8 mouse cellular contexts compared by ENCODE assay signal in the genomic region with DNA sequence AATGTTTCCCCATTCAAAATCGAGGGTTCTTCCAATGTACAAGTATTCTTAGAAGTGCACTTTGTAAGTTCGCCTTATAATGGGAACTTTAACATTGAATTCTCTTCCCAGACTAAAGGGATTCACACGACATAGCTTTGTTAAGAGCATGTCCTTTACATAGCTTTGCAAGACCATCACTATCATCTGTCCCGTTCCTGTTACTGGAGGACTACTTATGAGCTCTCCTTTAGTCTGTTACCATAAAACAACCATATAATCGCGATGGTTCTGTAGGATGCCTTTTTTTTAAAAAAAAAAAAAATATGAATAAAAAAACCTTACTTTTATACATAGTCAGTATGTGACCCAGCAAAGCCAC. TPM values are rescaled to one million over a fixed set of nuclear protein-coding genes. Genes with fewer than 3 reads are reported as not detected.
A peak's percentile ranks its signal among the peaks of the same experiment; 100 is the strongest.
DNase-seq lines count a peak whose midpoint lies in the region; ATAC-seq and TF ChIP-seq lines count a peak whose summit lies in the region.

No protein-coding gene starts in this region.

- peak overlapping the region; percentile 61; the same call in 1 of the 2 replicates for H3K4me2 ChIP-seq in CH12.LX (ENCODE audit: insufficient read depth, low read depth, poor library complexity, severe bottlenecking)
- H3K4me2 ChIP-seq in forebrain, embryonic 15.5 days (replicated peaks): peak overlapping the region; percentile 90
- H3K4me2 ChIP-seq in liver, postnatal 0 days (ENCODE audit: low read depth, low read length): peak overlapping the region; percentile 88

- 29% methylated on average over 6 of the region's 6 CpGs for WGBS in forebrain, embryonic 15.5 days
- 24% methylated on average over 6 of the region's 6 CpGs for WGBS in liver, postnatal 0 days (ENCODE audit: insufficient replicate concordance)

- H3K79me2 ChIP-seq in CH12.LX (replicated peaks; ENCODE audit: control insufficient read depth, extremely low read depth, insufficient read depth, poor library complexity, severe bottlenecking): peaks cover 26% of the 10 kb centered on the region

- intact Hi-C loops in gastrocnemius, adult 2 months (cut with DNase I): no loop called here

- peak overlapping the region; percentile 99 for H3K4me3 ChIP-seq in gastrocnemius, adult 2 months
- peak overlapping the region; percentile 51 to 96 (median 88) for H3K4me3 ChIP-seq in CH12.LX (replicated peaks in 1 of 3; ENCODE audit: low read depth in 2 of 3, low read length in 2 of 3, poor library complexity in 1 of 3)
- H3K4me3 ChIP-seq in forebrain, embryonic 15.5 days: peak overlapping the region; percentile 83
- peak overlapping the region; percentile 89 for H3K4me3 ChIP-seq in liver, postnatal 0 days (ENCODE audit: low read depth, low read length)

- no peak for DNase-seq in gastrocnemius, adult 2 months
- no peak for DNase-seq in gastrocnemius, adult 8-10 months (ENCODE audit: low spot score in 2 of 2)
- no peak for DNase-seq in CH12.LX (ENCODE audit: extremely low read depth)
- no peak for DNase-seq in liver, postnatal 0 days
- DNase-seq in thymus, postnatal 10 days (ENCODE audit: low spot score in 2 of 2): no peak
- DNase-seq in cerebellum, postnatal 10 days: no peak

- in situ Hi-C loops in CH12.LX (cut with MboI; ENCODE audit: low pct_ligation_motif_present, low pct_unique_long_range_greater_than_20kb, low sequenced_read_pairs): no loop called here

- TF ChIP-seq POLR2A in CH12.LX (IDR thresholded peaks at IDR 0.05; ENCODE audit: low read depth, low read length): no peak

- peak overlapping the region; percentile 93 for H3K27ac ChIP-seq in gastrocnemius, adult 2 months
- H3K27ac ChIP-seq in CH12.LX (ENCODE audit: insufficient read depth, low read depth): no peak overlapping the region
- peak overlapping the region; percentile 64 for H3K27ac ChIP-seq in forebrain, embryonic 15.5 days (replicated peaks)
- peak overlapping the region; percentile 93 for H3K27ac ChIP-seq in liver, postnatal 0 days (ENCODE audit: low read depth)

- no peak for TF ChIP-seq EP300 in CH12.LX (IDR thresholded peaks at IDR 0.05; ENCODE audit: low read length)
- TF ChIP-seq EP300 in liver, postnatal 0 days (IDR thresholded peaks at IDR 0.05; ENCODE audit: low read depth): no peak

- H3K36me3 ChIP-seq in CH12.LX (replicated peaks in 1 of 2; ENCODE audit: control insufficient read depth in 1 of 2, insufficient read depth in 1 of 2, low read length in 1 of 2): peaks cover 6 to 19% of the 10 kb centered on the region in 2 experiments
- H3K36me3 ChIP-seq in forebrain, embryonic 15.5 days: peaks cover 6% of the 10 kb centered on the region
- peaks cover 6% of the 10 kb centered on the region for H3K36me3 ChIP-seq in liver, postnatal 0 days (replicated peaks; ENCODE audit: insufficient read depth, low read length)

- peak; percentile 35 for ATAC-seq in forebrain, embryonic 15.5 days (replicated peaks)
- ATAC-seq in liver, postnatal 0 days: no peak
- ATAC-seq in activated CD4-positive, CD25-positive, alpha-beta regulatory T cell, adult 4 months: no peak

- H3K4me1 ChIP-seq in CH12.LX (ENCODE audit: control insufficient read depth in 1 of 2, insufficient read depth in 2 of 2): peaks cover 8 to 19% of the 10 kb centered on the region in 2 experiments
- H3K4me1 ChIP-seq in forebrain, embryonic 15.5 days: peaks cover 26% of the 10 kb centered on the region
- H3K4me1 ChIP-seq in liver, postnatal 0 days (ENCODE audit: insufficient read depth): peaks cover 15% of the 10 kb centered on the region

- H3K9me3 ChIP-seq in CH12.LX (replicated peaks; ENCODE audit: low read length): no peaks in the 10 kb centered on the region
- H3K9me3 ChIP-seq in forebrain, embryonic 15.5 days: no peaks in the 10 kb centered on the region
- no peaks in the 10 kb centered on the region for H3K9me3 ChIP-seq in liver, postnatal 0 days (ENCODE audit: low read length)

- TF ChIP-seq RAD21 in CH12.LX (IDR thresholded peaks at IDR 0.05; ENCODE audit: low read depth, low read length): no peak

- no peak for TF ChIP-seq CTCF in gastrocnemius, adult 2 months (IDR thresholded peaks at IDR 0.05)
- TF ChIP-seq CTCF in CH12.LX (conservative IDR thresholded peaks at IDR 0.05 in 1 of 2, IDR thresholded peaks at IDR 0.05 in 1 of 2; ENCODE audit: low read depth in 2 of 2, low read length in 2 of 2): no peak
- TF ChIP-seq CTCF in liver, postnatal 0 days (IDR thresholded peaks at IDR 0.05; ENCODE audit: low read depth): no peak

- dilution Hi-C loops in CH12.LX (cut with MboI; ENCODE audit: extremely low pct_ligation_motif_present, extremely low pct_unique_long_range_greater_than_20kb, low sequenced_read_pairs): no loop called here

- H3K9ac ChIP-seq in CH12.LX (ENCODE audit: insufficient read depth, low read depth): peak overlapping the region; percentile 77
- peak overlapping the region; percentile 84 for H3K9ac ChIP-seq in forebrain, embryonic 15.5 days (replicated peaks)
- H3K9ac ChIP-seq in liver, postnatal 0 days (replicated peaks): peak overlapping the region; percentile 92

- H3K27me3 ChIP-seq in CH12.LX (replicated peaks): no peaks in the 10 kb centered on the region
- no peaks in the 10 kb centered on the region for H3K27me3 ChIP-seq in forebrain, embryonic 15.5 days
- no peaks in the 10 kb centered on the region for H3K27me3 ChIP-seq in liver, postnatal 0 days (ENCODE audit: insufficient read depth, low read length)

TF ChIP-seq in CH12.LX, 34 proteins besides CTCF, POLR2A, EP300 and RAD21:
- TF ChIP-seq ZNF384 (IDR thresholded peaks at IDR 0.05; ENCODE audit: low read depth, low read length) (0 out of 2 replicates have a peak, but pooled peaks have one; percentile 34), IRF4 (IDR thresholded peaks at IDR 0.05; ENCODE audit: low read depth, low read length) (no peak), CHD1 (IDR thresholded peaks at IDR 0.05; ENCODE audit: low read depth, low read length) (no peak), MYC (IDR thresholded peaks at IDR 0.05; ENCODE audit: low read depth, low read length) (0 out of 2 replicates have a peak, but pooled peaks have one; percentile 3), NRF1 (IDR thresholded peaks at IDR 0.05; ENCODE audit: low read depth, low read length) (no peak), MAX (IDR thresholded peaks at IDR 0.05; ENCODE audit: low read length) (no peak)

RNA-seq across cellular contexts. Expression of a gene that starts 0.4 kb away (rescaled TPM):
- 10 to 100 TPM; 16.5 to 19.7 TPM for total RNA-seq in gastrocnemius, adult 2 months (2021)
- 10 to 100 TPM; 15.6 to 19.1 (median 17.5) TPM for total RNA-seq in gastrocnemius, adult 8-10 months (2022)
- total RNA-seq in CH12.LX (2012; rRNA removed) (49.1 and 65.4 TPM in 2 replicates), CH12.LX (2014; rRNA removed) (47.3 and 52.0 TPM in 2 replicates)
- polyA plus RNA-seq in CH12.LX (2012; ENCODE audit: insufficient read length, low read depth): 68.6 and 73.4 TPM in 2 replicates
- polyA plus RNA-seq in forebrain, embryonic 15.5 days (2015; fragmentation: Nextera tagmentation; extraction: Ambion mirVana): 45.3 and 46.9 TPM in 2 replicates
- 11.7 TPM in 2 replicates for polyA plus RNA-seq in liver, postnatal 0 days (2015; fragmentation: Nextera tagmentation; extraction: Ambion mirVana)
- 10 to 100 TPM; 11.3 to 12.4 TPM for polyA plus RNA-seq in activated CD4-positive, CD25-positive, alpha-beta regulatory T cell, adult 4 months (2017; shearing (Covaris generic))

RNA-seq across cellular contexts. Expression of a gene that starts 52.1 kb away (rescaled TPM):
- 1 to 10 TPM; 4.2 to 8.2 TPM for total RNA-seq in gastrocnemius, adult 2 months (2021)
- total RNA-seq in gastrocnemius, adult 8-10 months (2022): 1 to 10 TPM; 3.2 to 5.3 (median 4.2) TPM
- 6.2 and 8.2 TPM in 2 replicates for total RNA-seq in CH12.LX (2012; rRNA removed)
- 7.6 and 9.0 TPM in 2 replicates for total RNA-seq in CH12.LX (2014; rRNA removed)
- 40.2 and 50.3 TPM in 2 replicates for polyA plus RNA-seq in CH12.LX (2012; ENCODE audit: insufficient read length, low read depth)
- 40.4 and 42.7 TPM in 2 replicates for polyA plus RNA-seq in forebrain, embryonic 15.5 days (2015; fragmentation: Nextera tagmentation; extraction: Ambion mirVana)
- polyA plus RNA-seq in liver, postnatal 0 days (2015; fragmentation: Nextera tagmentation; extraction: Ambion mirVana): 5.7 and 6.7 TPM in 2 replicates
- polyA plus RNA-seq in activated CD4-positive, CD25-positive, alpha-beta regulatory T cell, adult 4 months (2017; shearing (Covaris generic)): 1 to 10 TPM; 1.5 to 1.9 TPM
